Mouse (Mus musculus) mouse trophoblast stem cell (cell line): ENCODE measurements around the gene Adcy5.

Experiments
- in situ Hi-C, 2 experiments: fragments of 300-500 bp; cut with MseI, MboI; formaldehyde crosslinking; loops; 2 replicates in 1 of 2; 3 replicates in 1 of 2; pipeline ENCODE4 v1.15.1; 2025

Adcy5 gene

GRCm38 (mm10) chr16:35154641-35155390 lies at the start of gene Adcy5:
Adcy5 (plus strand) TSS chr16:35154877.
- in situ Hi-C loops = no loop called here

- in situ Hi-C loops = no loop called here
These were observed 46.7 kb upstream of the Adcy5 start for GRCm38 (mm10) chr16:35107985-35108384.

GRCm38 (mm10) chr16:35109156-35109555 lies 45.5 kb upstream of the Adcy5 start:
- in situ Hi-C loops = no loop called here

DNA sequence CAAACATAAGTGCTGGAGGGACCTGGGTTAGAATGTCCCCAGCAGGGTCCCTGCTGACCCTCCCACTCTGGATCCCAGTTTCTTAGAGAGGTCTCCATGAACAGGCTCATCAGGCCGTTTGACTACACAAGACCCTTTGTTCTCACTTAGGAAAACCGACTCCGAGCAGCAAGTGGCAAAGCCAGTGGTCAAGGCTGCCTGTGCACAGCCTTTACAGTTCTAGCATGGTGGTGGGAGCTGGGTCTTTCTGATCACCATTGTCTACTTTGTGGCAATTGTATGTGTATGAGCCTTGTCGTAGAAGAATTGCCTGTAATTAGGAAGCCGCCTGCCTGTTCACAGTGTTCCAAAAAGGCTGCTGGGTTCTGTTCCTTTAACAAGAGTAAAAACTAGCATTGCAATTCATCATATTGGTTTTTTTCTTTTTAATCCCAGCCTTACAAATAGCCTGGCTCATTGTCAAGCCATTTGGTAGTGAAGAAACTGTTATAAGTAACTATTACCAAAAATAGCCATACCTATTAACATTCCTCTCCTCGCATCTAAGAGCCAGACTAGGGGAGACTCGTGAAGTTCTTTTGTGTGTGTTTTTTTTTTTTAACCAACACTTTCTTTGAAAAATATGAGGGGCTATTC lies 44.9 kb upstream of the Adcy5 start:
- in situ Hi-C loops = loop anchor here (10.0 kb wide), 1 partner anchor 165 kb away; no protein-coding TSS in a partner anchor

DNA sequence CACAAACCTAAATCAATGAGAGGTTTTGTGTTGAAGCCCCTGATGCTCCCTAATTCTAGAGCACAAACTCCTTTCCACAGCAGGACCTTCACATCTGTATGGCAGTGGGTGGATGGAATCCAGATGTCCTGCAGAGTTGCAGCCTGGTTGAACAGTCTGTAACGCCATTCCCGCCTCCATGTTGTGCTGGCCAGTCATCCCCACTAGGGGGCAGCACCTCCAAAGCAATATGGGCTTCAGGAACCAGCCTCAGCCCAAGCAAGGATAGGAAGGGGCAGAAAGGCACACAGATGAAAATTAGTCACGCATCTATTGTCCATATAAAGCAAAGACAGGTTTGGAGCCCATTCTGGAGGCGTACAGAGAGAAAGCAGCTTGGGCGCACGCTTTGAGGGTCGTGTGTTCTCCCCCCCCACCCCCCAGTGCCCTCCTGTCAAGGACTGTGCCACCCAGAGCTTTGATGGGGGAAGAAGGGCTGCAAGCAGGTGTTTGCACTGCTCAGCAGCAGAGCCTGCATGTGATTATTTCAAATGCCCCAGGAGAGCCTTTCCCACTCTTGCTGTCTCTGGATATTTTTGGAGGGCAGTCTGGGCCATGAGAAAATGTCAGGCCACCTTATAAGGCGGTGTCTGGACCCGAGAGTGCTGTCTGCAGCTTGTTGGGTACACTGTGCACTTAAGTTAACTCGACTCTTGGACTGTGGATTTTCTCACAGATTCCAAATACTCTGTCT lies 44.1 kb upstream of the Adcy5 start:
- in situ Hi-C loops = loop anchor here (10.0 kb wide), 1 partner anchor 164 kb away; no protein-coding TSS in a partner anchor

DNA sequence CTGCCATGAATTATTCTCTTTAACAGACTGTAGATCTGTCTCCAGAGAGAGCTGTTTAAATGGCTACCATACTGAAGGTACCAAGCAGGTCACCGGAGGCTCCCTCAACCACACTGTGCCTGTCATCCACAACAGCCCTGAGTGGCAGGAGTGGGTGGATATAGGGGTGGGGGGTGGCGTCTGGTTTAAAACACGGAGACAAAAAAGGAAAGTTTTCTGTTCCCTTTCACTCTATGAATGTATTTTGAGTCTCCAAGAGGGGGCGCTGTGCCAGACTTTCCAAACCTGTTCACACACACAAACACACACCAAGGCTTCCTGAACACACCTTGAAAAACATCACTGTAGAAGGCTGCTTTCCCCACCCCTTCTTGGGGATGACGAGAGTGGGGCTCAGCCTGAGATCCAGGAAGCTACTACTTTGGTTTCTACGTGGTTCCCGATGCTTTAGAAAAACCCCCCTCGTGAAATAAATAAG lies 43.5 kb upstream of the Adcy5 start:
- in situ Hi-C loops = loop anchor here (10.0 kb wide), 1 partner anchor 164 kb away; no protein-coding TSS in a partner anchor

- in situ Hi-C loops = loop anchor here (10.0 kb wide), 1 partner anchor 161 kb away; no protein-coding TSS in a partner anchor
These were observed 41.2 kb upstream of the Adcy5 start for GRCm38 (mm10) chr16:35113496-35113895.

- in situ Hi-C loops = loop anchor here (10.0 kb wide), 1 partner anchor 158 kb away; no protein-coding TSS in a partner anchor
These were observed 38.2 kb upstream of the Adcy5 start for GRCm38 (mm10) chr16:35116328-35116956.

- in situ Hi-C loops = loop anchor here (10.0 kb wide), 1 partner anchor 157 kb away; no protein-coding TSS in a partner anchor
These were observed 37.2 kb upstream of the Adcy5 start for GRCm38 (mm10) chr16:35117436-35117835.

- in situ Hi-C loops = no loop called here
These were observed 34.1 kb upstream of the Adcy5 start for GRCm38 (mm10) chr16:35120603-35121002.

GRCm38 (mm10) chr16:35127270-35127669 lies 27.4 kb upstream of the Adcy5 start:
- in situ Hi-C loops = no loop called here

GRCm38 (mm10) chr16:35130172-35130571 lies 24.5 kb upstream of the Adcy5 start:
- in situ Hi-C loops = no loop called here

- in situ Hi-C loops = no loop called here
These were observed 15.3 kb upstream of the Adcy5 start for GRCm38 (mm10) chr16:35139416-35139815.

- in situ Hi-C loops = no loop called here
These were observed 14.6 kb upstream of the Adcy5 start for GRCm38 (mm10) chr16:35139873-35140619.

GRCm38 (mm10) chr16:35140620-35140975 lies 14.1 kb upstream of the Adcy5 start:
- in situ Hi-C loops = no loop called here

DNA sequence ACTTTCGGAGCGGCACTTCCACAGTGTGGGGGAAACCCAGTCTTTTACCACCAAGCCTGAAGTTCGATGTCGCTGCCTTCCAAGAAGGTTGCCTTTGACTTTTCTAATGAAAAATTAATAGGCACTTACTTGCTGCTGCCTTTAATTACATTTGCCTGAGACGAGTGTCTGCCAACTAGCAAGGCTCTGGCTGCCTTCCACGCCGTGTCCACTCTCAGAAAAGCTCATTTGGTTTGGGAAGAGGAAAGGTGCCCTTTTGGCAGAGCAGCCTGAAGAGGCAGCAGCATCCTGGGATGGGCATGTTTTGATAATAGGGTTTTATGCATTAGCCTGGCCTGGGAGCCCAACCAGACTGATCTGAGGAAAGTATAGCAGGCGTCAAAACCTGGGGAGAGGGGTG lies 12.8 kb upstream of the Adcy5 start:
- in situ Hi-C loops = no loop called here

GRCm38 (mm10) chr16:35146153-35146552 lies 8.5 kb upstream of the Adcy5 start:
- in situ Hi-C loops = no loop called here

DNA sequence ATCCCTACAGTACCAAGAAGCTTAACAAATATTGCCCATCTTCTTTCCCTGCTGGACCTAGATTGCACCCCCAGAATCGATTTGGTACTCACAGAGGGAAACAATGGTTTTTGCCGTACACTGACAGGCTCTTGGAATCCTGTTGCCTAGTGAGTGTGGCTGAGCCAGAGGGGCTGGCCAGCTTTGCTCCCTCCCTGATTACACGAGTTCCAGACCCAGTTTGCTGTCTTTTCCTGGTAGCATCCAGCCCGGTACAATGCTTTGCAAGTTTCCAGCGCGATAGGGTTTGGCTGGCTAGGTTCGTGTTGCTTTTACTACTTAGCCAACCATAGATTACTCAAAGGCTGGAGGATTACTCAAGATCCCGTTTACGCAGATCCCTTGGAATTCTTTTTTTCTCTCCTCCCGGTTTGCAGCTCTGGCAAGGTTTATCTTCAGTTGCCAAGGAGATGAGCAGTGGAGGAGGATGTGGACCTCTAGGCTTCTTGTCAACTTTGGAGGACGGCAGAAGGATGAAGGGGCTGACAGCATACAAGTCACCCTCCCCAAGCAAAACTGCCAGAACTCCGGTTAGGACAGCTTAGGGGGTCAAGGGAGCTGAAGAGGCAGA lies 1.4 kb upstream of the Adcy5 start:
- in situ Hi-C loops = no loop called here

- in situ Hi-C loops = no loop called here
These were observed 434 bp upstream of the Adcy5 start for GRCm38 (mm10) chr16:35154245-35154640.
